Mouse (Mus musculus) cerebellum, adult 2 months (tissue): Measurements from ENCODE around the gene Zfp93. TPM values are rescaled to one million over a fixed set of nuclear protein-coding genes. Genes with fewer than 3 reads are reported as not detected.

Source experiments
- DNase-seq, 2 experiments: peaks; one replicate each; pipeline ENCODE4 v3.0.0; 2021
- H3K27ac ChIP-seq: fragments of 200-500 bp; 2 replicates; pipeline ENCODE4 v1.5.1; 2012; ENCODE audit warnings: low read length, control low read depth, inconsistent platforms; ENCODE audit not compliant: insufficient read depth
- H3K27me3 ChIP-seq: fragments of 200-500 bp; 2 replicates; pipeline ENCODE4 v1.6.1; 2012; ENCODE audit warnings: inconsistent platforms, mild to moderate bottlenecking, low read length, moderate library complexity; ENCODE audit not compliant: control insufficient read depth, insufficient read depth
- H3K4me1 ChIP-seq: fragments of 200-500 bp; 2 replicates; pipeline ENCODE4 v1.6.1; 2011; ENCODE audit warnings: low read length; ENCODE audit not compliant: control insufficient read depth, insufficient read depth
- H3K4me3 ChIP-seq: fragments of 200-500 bp; replicated peaks from 2 replicates; pipeline ENCODE3; 2011; ENCODE audit warnings: mild to moderate bottlenecking, low read depth, low read length, control low read depth; ENCODE audit not compliant: insufficient read depth
- CTCF ChIP-seq: fragments of 200-500 bp; IDR thresholded peaks from 2 replicates; pipeline ENCODE4 v1.5.1; 2011; ENCODE audit warnings: low read depth, mild to moderate bottlenecking, control low read depth, low read length, moderate library complexity, borderline replicate concordance; ENCODE audit not compliant: insufficient read depth
- POLR2A ChIP-seq: fragments of 200-500 bp; IDR thresholded peaks from 2 replicates; pipeline ENCODE4 v1.6.1; 2011; ENCODE audit warnings: low read length, control low read depth, borderline replicate concordance; ENCODE audit not compliant: insufficient read depth
- WGBS: fragments of 180-500 bp; shearing (Covaris S2); methylation state at CpG from one replicate; pipeline ENCODE4 v1.1.7; 2018; 5-methylcytosine and 5-hydroxymethylcytosine counted together
- polyA plus RNA-seq: library from polyadenylated mRNA; depleted of rRNA; stranded (reverse); fragments of >200 nt; gene quantifications from 2 replicates; pipeline ENCODE4 v1.2.3, GENCODE M21; 2012

Gene Zfp93
- polyA plus RNA-seq, 1 experiment, result 9.2 TPM

DNA sequence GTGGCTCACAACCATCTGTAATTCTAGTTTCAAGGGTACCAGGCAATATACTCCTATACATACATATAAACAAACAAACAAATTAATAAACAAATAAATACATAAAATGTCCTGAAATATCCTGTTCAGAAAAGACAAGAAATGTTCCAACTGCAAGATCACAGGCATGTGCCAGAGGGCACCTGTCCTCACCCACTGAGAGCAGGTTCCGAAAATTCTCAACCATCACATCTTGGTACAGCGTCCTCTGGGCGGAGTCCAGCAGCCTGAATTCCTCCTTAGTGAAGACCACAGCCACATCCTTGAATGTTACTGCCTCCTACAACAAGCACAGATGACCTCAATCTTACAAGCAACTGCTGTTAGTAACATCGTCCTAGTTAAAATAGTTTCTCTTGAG, 24.5 kb downstream of the Zfp93 start:
- DNase-seq, result no peak
- no peak overlapping the region for H3K4me3 ChIP-seq
- TF ChIP-seq CTCF, result no peak
- no peak for TF ChIP-seq POLR2A
- H3K4me1 ChIP-seq, result peaks cover 5% of the 10 kb centered on the region
- WGBS, result 96% methylated on average over 4 of the region's 4 CpGs
- no peaks in the 10 kb centered on the region for H3K27me3 ChIP-seq
- no peak overlapping the region for H3K27ac ChIP-seq

GRCm38 (mm10) chr7:24295376-24295775, 25.2 kb downstream of the Zfp93 start:
- no peaks in the 10 kb centered on the region for H3K27me3 ChIP-seq
- TF ChIP-seq POLR2A, result no peak
- no peak for TF ChIP-seq CTCF
- peaks cover 1% of the 10 kb centered on the region for H3K4me1 ChIP-seq
- H3K4me3 ChIP-seq, result no peak overlapping the region
- WGBS, result 96% methylated on average over 7 of the region's 7 CpGs
- H3K27ac ChIP-seq, result no peak overlapping the region
- DNase-seq, result no peak

- Histone ChIP-seq H3K4me1 (no peaks in the 10 kb centered on the region; the same call in 1 of the 2 replicates), H3K27ac (no peak overlapping the region), H3K4me3 (no peak overlapping the region), H3K27me3 (no peaks in the 10 kb centered on the region)
- WGBS, result 97% methylated on average over 7 of the region's 7 CpGs
- no peak for TF ChIP-seq POLR2A
- TF ChIP-seq CTCF, result no peak
- DNase-seq, result no peak
These were observed 26.2 kb downstream of the Zfp93 start for GRCm38 (mm10) chr7:24296386-24296785.

- 88% methylated on average over 15 of the region's 15 CpGs for WGBS
- peak overlapping the region; percentile 86 for H3K4me3 ChIP-seq
- no peaks in the 10 kb centered on the region; the same call in 1 of the 2 replicates for H3K4me1 ChIP-seq
- no peak for DNase-seq
- H3K27me3 ChIP-seq, result no peaks in the 10 kb centered on the region
- no peak for TF ChIP-seq POLR2A
- no peak for TF ChIP-seq CTCF
- H3K27ac ChIP-seq, result no peak overlapping the region
These were observed 27.3 kb downstream of the Zfp93 start for GRCm38 (mm10) chr7:24297361-24298095.

GRCm38 (mm10) chr7:24298635-24298972, 28.4 kb downstream of the Zfp93 start:
- 2% methylated on average over 12 of the region's 12 CpGs for WGBS
- peak overlapping the region; percentile 86 for H3K4me3 ChIP-seq
- no peaks in the 10 kb centered on the region; the same call in 1 of the 2 replicates for H3K4me1 ChIP-seq
- DNase-seq, result peak; percentile 17 to 28
- H3K27ac ChIP-seq, result no peak overlapping the region
- TF ChIP-seq CTCF (no peak), POLR2A (no peak)
- no peaks in the 10 kb centered on the region for H3K27me3 ChIP-seq

GRCm38 (mm10) chr7:24298973-24299708, 28.9 kb downstream of the Zfp93 start:
- Histone ChIP-seq H3K4me1 (no peaks in the 10 kb centered on the region), H3K27me3 (no peaks in the 10 kb centered on the region), H3K4me3 (peak overlapping the region; percentile 86), H3K27ac (peak overlapping the region; percentile 69)
- peak; percentile 43 for TF ChIP-seq CTCF
- TF ChIP-seq POLR2A, result peak; percentile 83; the same call in 1 of the 2 replicates
- peak; percentile 90 to 91 for DNase-seq
- under 1% methylated on average over 47 of the region's 47 CpGs for WGBS

- peak; percentile 53 for DNase-seq
- no peaks in the 10 kb centered on the region for H3K4me1 ChIP-seq
- H3K4me3 ChIP-seq, result peak overlapping the region; percentile 86
- peak overlapping the region; percentile 45; the same call in 1 of the 2 replicates for H3K27ac ChIP-seq
- TF ChIP-seq CTCF, result no peak
- TF ChIP-seq POLR2A, result no peak
- WGBS, result 2% methylated on average over 18 of the region's 18 CpGs
- H3K27me3 ChIP-seq, result no peaks in the 10 kb centered on the region
These were observed 29.7 kb downstream of the Zfp93 start for GRCm38 (mm10) chr7:24299823-24300481.

DNA sequence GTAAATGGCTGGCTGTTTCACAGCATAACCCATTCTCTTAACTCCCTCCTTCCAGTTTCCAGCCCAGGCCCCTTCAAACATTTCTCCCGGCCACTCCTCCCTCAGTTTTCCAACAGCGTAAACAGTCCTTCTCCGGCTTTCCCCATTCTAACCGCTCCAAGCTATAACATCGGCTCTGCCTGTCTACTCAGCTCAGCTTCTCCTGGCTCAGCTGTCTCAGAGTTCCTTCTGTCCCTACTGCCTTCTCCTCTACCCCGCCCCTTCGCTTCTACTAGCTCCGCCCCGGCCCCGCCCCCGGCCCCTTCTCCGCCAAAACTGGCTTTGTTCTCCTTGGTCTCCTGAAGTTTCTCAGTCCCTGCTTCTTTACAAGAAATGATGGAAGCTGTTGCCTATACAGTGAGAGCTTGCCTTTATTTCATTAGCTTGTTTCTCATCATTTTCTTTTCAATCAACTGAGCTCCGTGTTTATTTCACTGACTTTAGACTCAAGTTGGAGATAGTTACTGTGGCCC, 30.6 kb downstream of the Zfp93 start, which contains the start of gene Zfp61:
Gene Zfp61 (minus strand): TSS at position 462 of the 512 bp plus-strand sequence.
- H3K27me3 ChIP-seq, result no peaks in the 10 kb centered on the region
- H3K27ac ChIP-seq, result no peak within 1 kb of the TSS
- DNase-seq, result peak; percentile 35 to 55
- 4% methylated on average over 13 of the region's 13 CpGs for WGBS
- TF ChIP-seq CTCF (no peak), POLR2A (peak; percentile 24; the same call in 1 of the 2 replicates)
- H3K4me3 ChIP-seq, result peak within 1 kb of the TSS; percentile 25
- no peaks in the 10 kb centered on the region for H3K4me1 ChIP-seq
